Mouse (Mus musculus): ENCODE measurements around the gene Syne1.

DNA sequence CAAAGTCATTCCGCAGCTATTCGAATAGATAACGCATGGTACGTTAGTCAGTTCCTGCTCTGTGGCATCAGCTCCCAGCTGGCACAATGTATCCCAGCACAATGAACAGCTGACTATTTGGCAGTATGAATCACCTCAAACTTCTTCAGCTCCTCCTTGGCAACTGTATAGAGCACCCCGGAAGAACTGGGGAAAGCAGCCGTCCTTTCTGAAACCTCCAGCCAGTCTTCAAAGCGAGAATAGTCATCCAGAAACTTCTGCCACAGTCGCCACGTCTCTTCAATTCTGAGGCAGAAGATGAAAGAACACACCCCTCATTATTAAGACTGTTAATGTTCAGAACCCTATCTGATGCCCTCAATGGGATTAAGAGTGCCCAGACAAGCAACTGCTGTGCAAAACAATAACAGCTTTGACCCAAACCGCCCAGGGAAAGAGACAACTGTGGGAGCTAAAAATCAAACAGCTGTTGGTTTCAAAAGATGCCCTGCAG is 495.0 kb downstream of the Syne1 start:
- TF ChIP-seq GATA1 (IDR thresholded peaks at IDR 0.05; ENCODE audit: low read depth, low read length) = no peak
- TF ChIP-seq USF1 (IDR thresholded peaks at IDR 0.05; ENCODE audit: low read depth, low read length) = no peak
- no peak for TF ChIP-seq POLR2AphosphoS2 (IDR thresholded peaks at IDR 0.05; ENCODE audit: low read length)

Measured in MEL (cell line).